Mouse (Mus musculus) urinary bladder, postnatal 25 days (tissue): ENCODE results near the gene Rasgrf1.
A peak's percentile ranks its signal among the peaks of the same experiment; 100 is the strongest.
"Not testable (repeated sequence)": the region's sequence is repeated elsewhere in the genome, so short reads cannot be mapped to it uniquely, and the experiment has no call there.

Source experiments
- DNase-seq: peaks from one replicate; pipeline ENCODE4 v3.0.0; 2022; ENCODE audit warnings: low spot score

Rasgrf1 gene

GRCm38 (mm10) chr9:90038535-90038934 lies 128.8 kb downstream of the Rasgrf1 start:
- DNase-seq, result no peak

- DNase-seq, result no peak
Observed at GRCm38 (mm10) chr9:90040916-90041315, 131.2 kb downstream of the Rasgrf1 start.

- no peak for DNase-seq
Observed at GRCm38 (mm10) chr9:90041556-90041955, 131.8 kb downstream of the Rasgrf1 start.

GRCm38 (mm10) chr9:90042906-90043305 lies 133.2 kb downstream of the Rasgrf1 start:
- not testable (repeated sequence) for DNase-seq

GRCm38 (mm10) chr9:90045191-90045590 lies 135.5 kb downstream of the Rasgrf1 start:
- DNase-seq, result no peak

- DNase-seq, result no peak
Observed at GRCm38 (mm10) chr9:90047937-90048627, 138.4 kb downstream of the Rasgrf1 start.

GRCm38 (mm10) chr9:90053852-90054251 lies 144.1 kb downstream of the Rasgrf1 start, which contains the start of gene Ctsh:
Gene Ctsh, plus strand, starts transcription at chr9:90054152.
- DNase-seq, result no peak

- peak; percentile 58 for DNase-seq
Observed at GRCm38 (mm10) chr9:90054371-90055145, 144.8 kb downstream of the Rasgrf1 start.

GRCm38 (mm10) chr9:90055409-90055808 lies 145.7 kb downstream of the Rasgrf1 start:
- no peak for DNase-seq

GRCm38 (mm10) chr9:90055911-90056310 lies 146.2 kb downstream of the Rasgrf1 start:
- DNase-seq, result no peak

GRCm38 (mm10) chr9:90056716-90057115 lies 147.0 kb downstream of the Rasgrf1 start:
- no peak for DNase-seq

GRCm38 (mm10) chr9:90059828-90060573 lies 150.3 kb downstream of the Rasgrf1 start:
- DNase-seq, result no peak

GRCm38 (mm10) chr9:90060574-90060875 lies 150.8 kb downstream of the Rasgrf1 start:
- no peak for DNase-seq

- not testable (repeated sequence) for DNase-seq
Observed at GRCm38 (mm10) chr9:90060932-90061331, 151.2 kb downstream of the Rasgrf1 start.

- DNase-seq, result no peak
Observed at GRCm38 (mm10) chr9:90067341-90067740, 157.6 kb downstream of the Rasgrf1 start.

- DNase-seq, result peak; percentile 30
Observed at GRCm38 (mm10) chr9:90068786-90069185, 159.1 kb downstream of the Rasgrf1 start.

- peak; percentile 31 for DNase-seq
Observed at GRCm38 (mm10) chr9:90069485-90069884, 159.8 kb downstream of the Rasgrf1 start.

- DNase-seq, result peak; percentile 30
Observed at GRCm38 (mm10) chr9:90070174-90070573, 160.5 kb downstream of the Rasgrf1 start.

- DNase-seq, result no peak
Observed at GRCm38 (mm10) chr9:90075336-90075735, 165.6 kb downstream of the Rasgrf1 start.

- DNase-seq, result no peak
Observed at GRCm38 (mm10) chr9:90076131-90076530, 166.4 kb downstream of the Rasgrf1 start.
